Mouse (Mus musculus) hindbrain, embryonic 12.5 days (tissue): ENCODE measurements around the gene S100a4. TPM values are rescaled to one million over a fixed set of nuclear protein-coding genes. Genes with fewer than 3 reads are reported as not detected.

Experiments used
- ATAC-seq: fragments of 200-750 bp; cut with Nextera tagmentation; 2 replicates; pipeline ENCODE4 v1.8.0; 2017; ENCODE audit warnings: moderate TSS enrichment; ENCODE audit not compliant: low FRiP score
- H3K27ac ChIP-seq: fragments of 300-500 bp; sonication (generic); 2 replicates; pipeline ENCODE4 v1.5.1; 2016; ENCODE audit warnings: mild to moderate bottlenecking
- H3K27me3 ChIP-seq: fragments of 300-500 bp; sonication (generic); 2 replicates; pipeline ENCODE4 v1.6.1; 2016; ENCODE audit warnings: mild to moderate bottlenecking
- H3K36me3 ChIP-seq: fragments of 300-500 bp; sonication (generic); 2 replicates; pipeline ENCODE4 v1.6.1; 2016; ENCODE audit warnings: mild to moderate bottlenecking
- H3K4me1 ChIP-seq: fragments of 300-500 bp; sonication (generic); 2 replicates; pipeline ENCODE4 v1.6.1; 2016
- H3K4me2 ChIP-seq: fragments of 300-500 bp; sonication (generic); replicated peaks from 2 replicates; pipeline ENCODE4 v1.6.1; 2016; ENCODE audit warnings: mild to moderate bottlenecking
- H3K4me3 ChIP-seq: fragments of 300-500 bp; sonication (generic); 2 replicates; pipeline ENCODE4 v1.5.1; 2016; ENCODE audit warnings: mild to moderate bottlenecking
- H3K9ac ChIP-seq: fragments of 300-500 bp; sonication (generic); 2 replicates; pipeline ENCODE4 v1.6.1; 2016; ENCODE audit warnings: mild to moderate bottlenecking, moderate library complexity
- H3K9me3 ChIP-seq: fragments of 300-500 bp; sonication (generic); replicated peaks from 2 replicates; pipeline ENCODE4 v1.6.1; 2016; ENCODE audit warnings: mild to moderate bottlenecking
- WGBS: fragments of 180-500 bp; shearing (Covaris S2); methylation state at CpG from one replicate; pipeline ENCODE4 v1.1.7; 2016; 5-methylcytosine and 5-hydroxymethylcytosine counted together
- polyA plus RNA-seq: library from polyadenylated mRNA; unstranded; fragments of >200 nt; fragmentation: Nextera tagmentation; extraction: Ambion mirVana; gene quantifications from 2 replicates; pipeline ENCODE4 v1.2.1, GENCODE M21; 2016

S100a4 gene
- polyA plus RNA-seq = 1.2 and 1.3 TPM in 2 replicates

- Histone ChIP-seq H3K4me3 (no peak within 1 kb of the TSS), H3K27ac (no peak within 1 kb of the TSS; the same call in 1 of the 2 replicates), H3K9me3 (no peaks in the 10 kb centered on the region), H3K36me3 (no peaks in the 10 kb centered on the region), H3K4me2 (no peak within 1 kb of the TSS), H3K4me1 (peaks cover 4% of the 10 kb centered on the region; the same call in 1 of the 2 replicates), H3K9ac (no peak within 1 kb of the TSS), H3K27me3 (no peaks in the 10 kb centered on the region)
- WGBS = 67% methylated on average over 3 of the region's 3 CpGs
- ATAC-seq = no peak
Measured at GRCm38 (mm10) chr3:90603623-90604022, at the start of gene S100a4. S100a4 (plus strand) TSS chr3:90603771.

GRCm38 (mm10) chr3:90555954-90556353, 47.6 kb upstream of the S100a4 start:
- Histone ChIP-seq H3K36me3 (no peaks in the 10 kb centered on the region), H3K4me2 (no peak overlapping the region), H3K27ac (no peak overlapping the region), H3K9me3 (no peaks in the 10 kb centered on the region), H3K4me3 (no peak overlapping the region), H3K27me3 (no peaks in the 10 kb centered on the region), H3K9ac (no peak overlapping the region), H3K4me1 (no peaks in the 10 kb centered on the region)
- WGBS = 50% methylated on average over 5 of the region's 5 CpGs
- peak; percentile 73; the same call in 1 of the 2 replicates for ATAC-seq

GRCm38 (mm10) chr3:90560008-90560628, 43.5 kb upstream of the S100a4 start, which contains the start of gene S100a3:
S100a3 (plus strand) TSS chr3:90560578.
- Histone ChIP-seq H3K9ac (no peak within 1 kb of the TSS), H3K4me2 (no peak within 1 kb of the TSS), H3K36me3 (no peaks in the 10 kb centered on the region), H3K9me3 (no peaks in the 10 kb centered on the region), H3K27me3 (no peaks in the 10 kb centered on the region), H3K4me1 (no peaks in the 10 kb centered on the region), H3K27ac (no peak within 1 kb of the TSS), H3K4me3 (no peak within 1 kb of the TSS)
- 78% methylated on average over 6 of the region's 6 CpGs for WGBS
- ATAC-seq = no peak

- Histone ChIP-seq H3K27me3 (no peaks in the 10 kb centered on the region), H3K4me2 (no peak overlapping the region), H3K27ac (no peak overlapping the region), H3K9me3 (no peaks in the 10 kb centered on the region), H3K4me1 (no peaks in the 10 kb centered on the region), H3K36me3 (no peaks in the 10 kb centered on the region), H3K9ac (no peak overlapping the region), H3K4me3 (no peak overlapping the region)
- ATAC-seq = no peak
- WGBS = 85% methylated on average over 5 of the region's 5 CpGs
Measured at GRCm38 (mm10) chr3:90574691-90575090, 28.9 kb upstream of the S100a4 start.

- no peak overlapping the region for H3K4me3 ChIP-seq
- no peaks in the 10 kb centered on the region for H3K4me1 ChIP-seq
- H3K4me2 ChIP-seq = no peak overlapping the region
- H3K27me3 ChIP-seq = no peaks in the 10 kb centered on the region
- no peaks in the 10 kb centered on the region for H3K9me3 ChIP-seq
- ATAC-seq = no peak
- H3K9ac ChIP-seq = no peak overlapping the region
- 83% methylated on average over 3 of the region's 3 CpGs for WGBS
- H3K36me3 ChIP-seq = no peaks in the 10 kb centered on the region
- no peak overlapping the region for H3K27ac ChIP-seq
Measured at GRCm38 (mm10) chr3:90575320-90575719, 28.3 kb upstream of the S100a4 start.

GRCm38 (mm10) chr3:90576351-90577001, 27.1 kb upstream of the S100a4 start:
- H3K4me3 ChIP-seq = no peak overlapping the region
- no peak overlapping the region for H3K27ac ChIP-seq
- no peak for ATAC-seq
- no peaks in the 10 kb centered on the region for H3K27me3 ChIP-seq
- 74% methylated on average over 10 of the region's 10 CpGs for WGBS
- no peaks in the 10 kb centered on the region for H3K4me1 ChIP-seq
- no peak overlapping the region for H3K4me2 ChIP-seq
- no peaks in the 10 kb centered on the region for H3K9me3 ChIP-seq
- no peak overlapping the region for H3K9ac ChIP-seq
- H3K36me3 ChIP-seq = no peaks in the 10 kb centered on the region

GRCm38 (mm10) chr3:90579433-90579832, 24.1 kb upstream of the S100a4 start:
- Histone ChIP-seq H3K9me3 (no peaks in the 10 kb centered on the region), H3K4me2 (no peak overlapping the region), H3K9ac (no peak overlapping the region), H3K4me3 (no peak overlapping the region), H3K27me3 (no peaks in the 10 kb centered on the region), H3K4me1 (no peaks in the 10 kb centered on the region), H3K27ac (no peak overlapping the region), H3K36me3 (no peaks in the 10 kb centered on the region)
- WGBS = 82% methylated on average over 7 of the region's 7 CpGs
- ATAC-seq = no peak

GRCm38 (mm10) chr3:90581141-90581540, 22.4 kb upstream of the S100a4 start:
- no peak for ATAC-seq
- WGBS = over 99% methylated on average over 5 of the region's 5 CpGs
- no peak overlapping the region for H3K9ac ChIP-seq

GRCm38 (mm10) chr3:90582156-90582555, 21.4 kb upstream of the S100a4 start:
- Histone ChIP-seq H3K9me3 (no peaks in the 10 kb centered on the region), H3K27me3 (no peaks in the 10 kb centered on the region), H3K9ac (no peak overlapping the region), H3K4me1 (no peaks in the 10 kb centered on the region), H3K4me3 (no peak overlapping the region), H3K36me3 (no peaks in the 10 kb centered on the region), H3K27ac (no peak overlapping the region), H3K4me2 (no peak overlapping the region)
- ATAC-seq = no peak
- 92% methylated on average over 1 of the region's 1 CpGs for WGBS

More at GRCm38 (mm10) chr3:90581141-90581540, 22.4 kb upstream of the S100a4 start:
- H3K27me3 ChIP-seq = no peaks in the 10 kb centered on the region
- no peaks in the 10 kb centered on the region for H3K4me1 ChIP-seq
- H3K4me3 ChIP-seq = no peak overlapping the region
- H3K36me3 ChIP-seq = no peaks in the 10 kb centered on the region
- H3K27ac ChIP-seq = no peak overlapping the region
- no peak overlapping the region for H3K4me2 ChIP-seq
- no peaks in the 10 kb centered on the region for H3K9me3 ChIP-seq

- 90% methylated on average over 4 of the region's 4 CpGs for WGBS
- no peaks in the 10 kb centered on the region for H3K4me1 ChIP-seq
- H3K4me2 ChIP-seq = no peak overlapping the region
- no peak overlapping the region for H3K27ac ChIP-seq
- no peak overlapping the region for H3K9ac ChIP-seq
- no peak overlapping the region for H3K4me3 ChIP-seq
- no peaks in the 10 kb centered on the region for H3K36me3 ChIP-seq
- ATAC-seq = no peak
- H3K9me3 ChIP-seq = no peaks in the 10 kb centered on the region
- H3K27me3 ChIP-seq = no peaks in the 10 kb centered on the region
Measured at GRCm38 (mm10) chr3:90582556-90582955, 21.0 kb upstream of the S100a4 start.

GRCm38 (mm10) chr3:90583893-90584292, 19.7 kb upstream of the S100a4 start:
- H3K9me3 ChIP-seq = no peaks in the 10 kb centered on the region
- no peaks in the 10 kb centered on the region for H3K27me3 ChIP-seq
- H3K4me1 ChIP-seq = no peaks in the 10 kb centered on the region
- 52% methylated on average over 3 of the region's 3 CpGs for WGBS
- H3K27ac ChIP-seq = no peak overlapping the region
- no peaks in the 10 kb centered on the region for H3K36me3 ChIP-seq
- no peak overlapping the region for H3K9ac ChIP-seq
- ATAC-seq = no peak
- H3K4me3 ChIP-seq = no peak overlapping the region
- H3K4me2 ChIP-seq = no peak overlapping the region

- H3K9ac ChIP-seq = no peak overlapping the region
- H3K36me3 ChIP-seq = no peaks in the 10 kb centered on the region
- no peaks in the 10 kb centered on the region for H3K9me3 ChIP-seq
- WGBS = 31% methylated on average over 5 of the region's 5 CpGs
- no peaks in the 10 kb centered on the region for H3K27me3 ChIP-seq
- H3K4me1 ChIP-seq = no peaks in the 10 kb centered on the region
- H3K4me2 ChIP-seq = no peak overlapping the region
- no peak for ATAC-seq
- no peak overlapping the region for H3K27ac ChIP-seq
- H3K4me3 ChIP-seq = no peak overlapping the region
Measured at GRCm38 (mm10) chr3:90585595-90585994, 18.0 kb upstream of the S100a4 start.
